Mouse (Mus musculus): ENCODE measurements at regions not wholly inside any gene's neighbourhood (a gene's known extent, or its start where the extent isn't known, plus 50 kb on each side); places are given as distances from the start of the nearest gene placed in this dataset.
"Not testable (repeated sequence)": the region's sequence is repeated elsewhere in the genome, so short reads cannot be mapped to it uniquely, and the experiment has no call there.

GRCm38 (mm10) chr9:86060049-86060448 lies 217.9 kb downstream of the Tpbg start:
- no peak for ATAC-seq (replicated peaks in 1 of 2; ENCODE audit: insufficient read depth in 1 of 2, low FRiP score in 2 of 2, low TSS enrichment in 1 of 2, low read depth in 1 of 2, poor library complexity in 2 of 2, severe bottlenecking in 2 of 2)

- no peak for ATAC-seq (replicated peaks in 1 of 2; ENCODE audit: insufficient read depth in 1 of 2, low FRiP score in 2 of 2, low TSS enrichment in 1 of 2, low read depth in 1 of 2, poor library complexity in 2 of 2, severe bottlenecking in 2 of 2)
Observed at GRCm38 (mm10) chr9:86061230-86061629, 219.1 kb downstream of the Tpbg start.

DNA sequence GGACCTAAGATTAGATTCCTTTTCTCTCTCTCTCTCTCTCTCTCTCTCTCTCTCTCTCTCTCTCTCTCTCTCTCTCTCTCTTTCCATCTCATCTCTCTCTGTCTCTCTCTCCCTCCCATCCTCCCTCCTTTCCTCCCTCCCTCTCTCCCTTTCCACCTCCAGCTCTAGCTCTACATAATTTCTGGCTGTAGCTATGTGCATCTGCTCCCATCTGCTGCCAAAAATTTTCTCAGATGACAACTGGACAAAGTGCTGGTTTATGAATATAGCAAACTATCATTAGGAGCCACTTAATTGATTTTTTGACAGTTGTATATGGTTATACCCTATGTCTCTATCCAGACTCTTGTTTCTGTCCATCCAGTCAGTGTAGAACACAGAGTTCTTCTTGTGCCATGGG lies 237.1 kb downstream of the Tpbg start:
- no peak for ATAC-seq (replicated peaks in 1 of 2; ENCODE audit: insufficient read depth in 1 of 2, low FRiP score in 2 of 2, low TSS enrichment in 1 of 2, low read depth in 1 of 2, poor library complexity in 2 of 2, severe bottlenecking in 2 of 2)

GRCm38 (mm10) chr9:86081873-86082272 lies 239.7 kb downstream of the Tpbg start:
- ATAC-seq (replicated peaks in 1 of 2; ENCODE audit: insufficient read depth in 1 of 2, low FRiP score in 2 of 2, low TSS enrichment in 1 of 2, low read depth in 1 of 2, poor library complexity in 2 of 2, severe bottlenecking in 2 of 2): no peak

GRCm38 (mm10) chr9:86092998-86093397 lies 250.8 kb downstream of the Tpbg start:
- ATAC-seq (replicated peaks in 1 of 2; ENCODE audit: insufficient read depth in 1 of 2, low FRiP score in 2 of 2, low TSS enrichment in 1 of 2, low read depth in 1 of 2, poor library complexity in 2 of 2, severe bottlenecking in 2 of 2): no peak

DNA sequence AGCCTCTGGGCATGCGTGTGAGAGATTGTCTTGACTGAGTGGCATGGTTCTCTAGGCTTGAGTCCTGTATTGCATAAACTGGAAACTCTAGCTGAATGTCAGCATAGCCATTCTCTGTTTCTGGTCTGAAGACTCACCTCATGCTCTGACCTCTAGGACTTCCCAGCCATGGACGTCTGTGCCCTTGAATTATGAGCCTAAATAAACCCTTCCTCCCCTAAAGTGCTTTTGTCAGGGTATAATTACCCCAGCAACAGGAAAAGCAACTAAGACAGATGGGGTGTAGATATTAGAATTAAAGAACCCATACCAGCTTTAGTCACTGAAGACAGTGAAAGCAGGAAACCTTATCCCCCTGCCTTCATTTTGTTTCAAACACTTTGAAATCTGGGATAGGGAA lies 253.3 kb downstream of the Tpbg start:
- no peak for ATAC-seq (replicated peaks in 1 of 2; ENCODE audit: insufficient read depth in 1 of 2, low FRiP score in 2 of 2, low TSS enrichment in 1 of 2, low read depth in 1 of 2, poor library complexity in 2 of 2, severe bottlenecking in 2 of 2)

GRCm38 (mm10) chr9:86096246-86096645 lies 254.1 kb downstream of the Tpbg start:
- no peak for ATAC-seq (replicated peaks in 1 of 2; ENCODE audit: insufficient read depth in 1 of 2, low FRiP score in 2 of 2, low TSS enrichment in 1 of 2, low read depth in 1 of 2, poor library complexity in 2 of 2, severe bottlenecking in 2 of 2)

DNA sequence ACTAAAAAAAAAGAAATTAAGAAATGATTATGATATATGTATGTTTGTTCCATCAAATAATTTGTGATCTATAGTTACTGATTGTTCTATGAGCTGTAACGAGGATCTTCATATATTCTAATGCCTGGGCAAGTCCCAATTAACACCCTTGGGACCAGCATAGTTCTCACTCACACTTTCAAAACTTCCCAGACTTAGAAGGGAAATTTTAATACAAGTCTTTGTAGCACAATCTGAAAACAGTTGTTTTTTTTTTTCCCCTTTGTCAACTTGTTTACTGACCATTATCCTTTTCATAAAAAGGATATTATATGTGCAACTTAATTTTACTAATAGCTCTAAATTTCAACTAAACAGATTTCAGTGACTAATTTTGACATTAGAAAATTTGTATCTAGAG lies 257.1 kb downstream of the Tpbg start:
- no peak for ATAC-seq (replicated peaks in 1 of 2; ENCODE audit: insufficient read depth in 1 of 2, low FRiP score in 2 of 2, low TSS enrichment in 1 of 2, low read depth in 1 of 2, poor library complexity in 2 of 2, severe bottlenecking in 2 of 2)

DNA sequence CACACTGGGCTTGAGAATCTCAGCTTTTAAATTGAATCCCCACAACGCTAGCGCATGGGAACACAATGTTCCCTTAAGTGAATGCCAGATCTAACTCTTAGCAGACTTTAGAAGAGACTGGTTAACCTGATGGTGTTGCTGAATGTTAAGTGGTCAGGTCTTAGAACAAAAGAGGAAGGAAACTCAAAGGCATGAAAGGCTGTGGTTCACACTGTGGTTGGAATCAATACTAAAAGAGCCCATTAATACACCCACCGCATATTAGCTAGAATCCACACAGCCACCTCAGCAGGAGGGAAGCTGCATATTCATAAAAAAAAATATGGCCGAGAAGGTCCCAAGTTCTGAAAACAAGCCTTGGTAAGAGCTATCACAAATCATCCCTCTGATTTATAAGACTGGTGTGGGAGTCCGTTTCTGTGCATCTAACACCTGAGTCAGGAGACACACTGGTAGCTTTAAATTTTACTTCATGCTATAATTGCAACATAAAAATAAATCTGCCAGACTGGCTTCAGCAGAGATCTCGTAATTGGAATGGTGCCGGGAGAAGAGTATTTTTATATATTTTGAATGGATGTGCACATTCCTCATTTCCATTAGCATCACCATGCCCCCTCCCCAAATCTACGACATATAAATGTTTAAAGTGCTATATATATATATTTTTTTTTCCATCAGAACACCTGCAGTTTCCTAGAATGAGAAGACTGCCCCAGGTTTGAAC lies 259.3 kb downstream of the Tpbg start:
- ATAC-seq (replicated peaks in 1 of 2; ENCODE audit: insufficient read depth in 1 of 2, low FRiP score in 2 of 2, low TSS enrichment in 1 of 2, low read depth in 1 of 2, poor library complexity in 2 of 2, severe bottlenecking in 2 of 2): peak; percentile 72 to 76

- ATAC-seq (replicated peaks in 1 of 2; ENCODE audit: insufficient read depth in 1 of 2, low FRiP score in 2 of 2, low TSS enrichment in 1 of 2, low read depth in 1 of 2, poor library complexity in 2 of 2, severe bottlenecking in 2 of 2): no peak
Observed at GRCm38 (mm10) chr9:86103607-86104006, 261.4 kb downstream of the Tpbg start.

DNA sequence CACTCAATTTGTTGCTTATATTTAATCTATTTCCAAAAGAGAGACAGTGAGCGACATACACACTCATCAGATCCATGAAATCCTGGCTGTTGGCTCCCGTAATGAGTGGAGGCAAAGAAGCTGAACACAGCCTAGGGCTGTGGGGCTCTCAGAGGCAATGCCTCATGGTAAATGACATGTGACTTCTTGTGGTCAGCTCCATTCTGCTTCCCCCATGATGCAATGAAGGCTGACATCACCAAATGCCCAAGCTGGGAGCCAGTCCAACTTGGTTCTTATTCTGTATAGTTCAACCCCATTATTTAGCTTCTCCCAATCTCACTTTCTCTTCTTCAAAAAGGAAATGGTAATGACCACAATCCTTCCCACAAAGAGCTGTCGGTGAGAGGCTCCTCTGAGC lies 262.5 kb downstream of the Tpbg start:
- ATAC-seq (replicated peaks in 1 of 2; ENCODE audit: insufficient read depth in 1 of 2, low FRiP score in 2 of 2, low TSS enrichment in 1 of 2, low read depth in 1 of 2, poor library complexity in 2 of 2, severe bottlenecking in 2 of 2): peak in 1 of 2 experiments; percentile 19; a peak in 1 of 4 replicates

- ATAC-seq (replicated peaks in 1 of 2; ENCODE audit: insufficient read depth in 1 of 2, low FRiP score in 2 of 2, low TSS enrichment in 1 of 2, low read depth in 1 of 2, poor library complexity in 2 of 2, severe bottlenecking in 2 of 2): no peak
Observed at GRCm38 (mm10) chr9:86105851-86106250, 263.7 kb downstream of the Tpbg start.

- no peak for ATAC-seq (replicated peaks in 1 of 2; ENCODE audit: insufficient read depth in 1 of 2, low FRiP score in 2 of 2, low TSS enrichment in 1 of 2, low read depth in 1 of 2, poor library complexity in 2 of 2, severe bottlenecking in 2 of 2)
Observed at GRCm38 (mm10) chr9:86109906-86110305, 267.7 kb downstream of the Tpbg start.

DNA sequence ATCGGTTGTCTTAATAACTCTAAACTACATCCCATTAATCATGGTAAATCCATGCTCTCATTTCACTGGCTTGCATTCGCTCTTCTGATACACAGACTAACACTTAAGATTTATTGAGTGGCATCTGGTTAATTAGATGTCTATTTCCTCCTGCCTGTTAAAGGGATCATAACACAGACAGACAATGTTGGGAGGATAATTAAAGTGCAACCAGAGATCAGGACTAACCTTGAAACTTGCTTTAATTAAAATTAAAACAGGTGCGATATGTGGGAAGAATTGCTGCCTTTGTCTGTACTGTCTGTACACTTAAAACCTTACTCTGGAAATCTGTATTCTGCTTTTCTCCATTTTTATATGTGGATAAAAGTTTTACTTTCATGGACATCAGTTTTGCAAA lies 277.2 kb downstream of the Tpbg start:
- ATAC-seq (replicated peaks in 1 of 2; ENCODE audit: insufficient read depth in 1 of 2, low FRiP score in 2 of 2, low TSS enrichment in 1 of 2, low read depth in 1 of 2, poor library complexity in 2 of 2, severe bottlenecking in 2 of 2): no peak

GRCm38 (mm10) chr9:86135617-86136016 lies 293.4 kb downstream of the Tpbg start:
- ATAC-seq (replicated peaks in 1 of 2; ENCODE audit: insufficient read depth in 1 of 2, low FRiP score in 2 of 2, low TSS enrichment in 1 of 2, low read depth in 1 of 2, poor library complexity in 2 of 2, severe bottlenecking in 2 of 2): not testable (repeated sequence)

DNA sequence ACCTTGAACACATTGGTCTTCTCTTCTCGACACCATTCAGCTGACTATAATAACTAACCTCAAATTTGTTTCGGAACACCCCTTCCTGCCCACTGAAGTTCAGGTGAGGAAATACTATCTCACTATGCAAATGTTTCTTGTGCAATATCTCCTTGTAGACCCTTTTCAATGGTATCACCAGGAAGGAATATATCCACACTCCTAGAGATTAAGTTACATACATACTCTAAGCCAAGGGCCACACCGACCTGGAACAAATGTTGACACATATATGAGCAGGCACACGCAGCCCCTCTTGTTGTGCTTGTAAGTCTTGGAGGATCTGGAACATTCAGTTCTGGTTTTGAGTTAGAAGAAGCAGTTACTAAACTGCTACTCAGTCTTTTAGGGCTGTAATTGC lies 303.7 kb downstream of the Tpbg start:
- no peak for ATAC-seq (replicated peaks in 1 of 2; ENCODE audit: insufficient read depth in 1 of 2, low FRiP score in 2 of 2, low TSS enrichment in 1 of 2, low read depth in 1 of 2, poor library complexity in 2 of 2, severe bottlenecking in 2 of 2)

DNA sequence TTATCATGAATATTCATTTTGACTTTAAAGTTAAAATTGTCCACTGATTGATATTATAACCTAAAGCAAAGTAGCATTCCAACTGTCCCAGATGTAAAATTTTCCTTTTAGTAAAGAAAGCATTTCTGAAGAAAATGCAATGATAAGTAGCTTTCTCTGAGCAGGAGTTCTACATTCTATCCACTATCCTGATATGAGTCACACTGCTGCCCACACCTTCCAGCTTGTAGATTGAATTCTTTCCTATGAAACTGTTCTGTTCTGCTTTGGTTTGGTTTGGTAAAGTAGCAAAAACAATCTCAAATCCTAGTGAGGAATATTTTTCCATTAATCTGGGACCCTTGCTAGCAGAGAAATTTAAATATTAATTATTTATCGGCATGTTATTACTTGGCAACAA lies 304.4 kb downstream of the Ube2cbp start:
- ATAC-seq (replicated peaks in 1 of 2; ENCODE audit: insufficient read depth in 1 of 2, low FRiP score in 2 of 2, low TSS enrichment in 1 of 2, low read depth in 1 of 2, poor library complexity in 2 of 2, severe bottlenecking in 2 of 2): no peak

GRCm38 (mm10) chr9:86166362-86167067 lies 298.2 kb downstream of the Ube2cbp start:
- no peak for ATAC-seq (replicated peaks in 1 of 2; ENCODE audit: insufficient read depth in 1 of 2, low FRiP score in 2 of 2, low TSS enrichment in 1 of 2, low read depth in 1 of 2, poor library complexity in 2 of 2, severe bottlenecking in 2 of 2)

DNA sequence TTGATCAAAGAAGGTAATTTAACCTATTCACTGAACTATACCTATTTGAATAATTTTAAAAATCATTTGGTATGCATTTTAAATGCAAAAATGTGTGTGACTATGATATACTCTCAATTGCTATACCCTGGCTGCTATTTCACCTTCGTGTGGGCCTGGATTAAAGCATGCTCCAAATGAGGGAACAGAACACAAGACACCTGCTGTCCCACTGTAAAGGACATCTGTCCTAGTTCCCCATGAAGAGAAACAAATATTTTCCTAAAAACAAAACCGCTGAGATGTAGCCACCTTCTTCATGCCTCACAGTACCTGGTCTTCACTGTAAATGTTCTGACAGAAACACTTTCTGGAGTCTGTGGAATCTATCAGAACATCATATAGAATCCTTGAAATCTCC lies 294.0 kb downstream of the Ube2cbp start:
- ATAC-seq (replicated peaks in 1 of 2; ENCODE audit: insufficient read depth in 1 of 2, low FRiP score in 2 of 2, low TSS enrichment in 1 of 2, low read depth in 1 of 2, poor library complexity in 2 of 2, severe bottlenecking in 2 of 2): no peak
